Mouse (Mus musculus) midbrain, embryonic 11.5 days (tissue): ENCODE results near the gene Usp19. TPM values are rescaled to one million over a fixed set of nuclear protein-coding genes. Genes with fewer than 3 reads are reported as not detected.
A peak's percentile ranks its signal among the peaks of the same experiment; 100 is the strongest.

Experiments used
- ATAC-seq: fragments of 200-750 bp; cut with Nextera tagmentation; 2 replicates; pipeline ENCODE4 v1.8.0; 2017; ENCODE audit warnings: moderate TSS enrichment, moderate library complexity; ENCODE audit not compliant: low FRiP score
- DNase-seq: peaks from one replicate; pipeline ENCODE4 v3.0.0; 2015; ENCODE audit warnings: low spot score; ENCODE audit errors: missing footprints
- H3K27ac ChIP-seq: fragments of 300-500 bp; sonication (generic); 2 replicates; pipeline ENCODE4 v1.5.1; 2014; ENCODE audit warnings: low read depth, low read length
- H3K27me3 ChIP-seq: fragments of 300-500 bp; sonication (generic); 2 replicates; pipeline ENCODE4 v1.6.1; 2014; ENCODE audit warnings: mild to moderate bottlenecking, low read length, moderate library complexity, mixed read lengths; ENCODE audit not compliant: control insufficient read depth, insufficient read depth
- H3K36me3 ChIP-seq: fragments of 300-500 bp; sonication (generic); 2 replicates; pipeline ENCODE4 v1.6.1; 2014; ENCODE audit warnings: mild to moderate bottlenecking, low read length, moderate library complexity, mixed read lengths; ENCODE audit not compliant: control insufficient read depth, insufficient read depth
- H3K4me1 ChIP-seq: fragments of 300-500 bp; sonication (generic); 2 replicates; pipeline ENCODE4 v1.6.1; 2014; ENCODE audit warnings: low read length; ENCODE audit not compliant: control insufficient read depth, insufficient read depth
- H3K4me2 ChIP-seq: fragments of 300-500 bp; sonication (generic); 2 replicates; pipeline ENCODE4 v1.6.1; 2014; ENCODE audit warnings: mild to moderate bottlenecking, moderate library complexity
- H3K4me3 ChIP-seq: fragments of 300-500 bp; sonication (generic); 2 replicates; pipeline ENCODE4 v1.5.1; 2014; ENCODE audit warnings: low read depth, low read length
- H3K9ac ChIP-seq: fragments of 300-500 bp; sonication (generic); 2 replicates; pipeline ENCODE4 v1.6.1; 2014; ENCODE audit warnings: low read length
- H3K9me3 ChIP-seq: fragments of 300-500 bp; sonication (generic); 2 replicates; pipeline ENCODE4 v1.6.1; 2016; ENCODE audit warnings: low read length; ENCODE audit not compliant: control insufficient read depth
- WGBS: fragments of 180-500 bp; shearing (Covaris S2); extraction: QIAGEN DNeasy Blood & Tissue Kit; methylation state at CpG from one replicate; pipeline ENCODE4 v1.1.7; 2014; 5-methylcytosine and 5-hydroxymethylcytosine counted together
- polyA plus RNA-seq: library from polyadenylated mRNA; unstranded; fragments of >200 nt; fragmentation: Nextera tagmentation; extraction: Ambion mirVana; gene quantifications from 2 replicates; pipeline ENCODE4 v1.2.1, GENCODE M21; 2014

Usp19 gene
- polyA plus RNA-seq, 1 experiment from 2014 or later, result 63.0 TPM

DNA sequence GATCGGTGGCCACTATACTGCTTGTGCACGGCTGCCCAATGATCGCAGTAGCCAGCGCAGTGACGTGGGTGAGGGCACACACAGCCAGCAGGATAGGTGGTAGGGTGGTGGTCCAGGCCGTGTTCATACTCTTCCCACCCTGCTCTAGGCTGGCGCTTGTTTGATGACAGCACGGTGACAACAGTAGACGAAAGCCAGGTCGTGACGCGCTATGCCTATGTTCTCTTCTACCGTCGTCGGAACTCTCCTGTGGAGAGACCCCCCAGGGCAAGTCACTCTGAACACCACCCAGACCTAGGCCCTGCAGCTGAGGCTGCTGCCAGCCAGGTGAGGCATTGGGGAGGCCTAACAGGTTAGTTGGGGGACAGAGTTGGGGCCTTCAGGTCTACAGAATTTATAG is 9.5 kb downstream of the Usp19 start:
- no peak overlapping the region for H3K9ac ChIP-seq
- H3K4me3 ChIP-seq, result no peak overlapping the region
- H3K27me3 ChIP-seq, result no peaks in the 10 kb centered on the region
- no peaks in the 10 kb centered on the region for H3K4me1 ChIP-seq
- no peak overlapping the region for H3K4me2 ChIP-seq
- WGBS, result 95% methylated on average over 15 of the region's 15 CpGs
- H3K27ac ChIP-seq, result no peak overlapping the region
- H3K9me3 ChIP-seq, result no peaks in the 10 kb centered on the region
- DNase-seq (peak; percentile 82), ATAC-seq (no peak)
- peaks cover 61% of the 10 kb centered on the region for H3K36me3 ChIP-seq

DNA sequence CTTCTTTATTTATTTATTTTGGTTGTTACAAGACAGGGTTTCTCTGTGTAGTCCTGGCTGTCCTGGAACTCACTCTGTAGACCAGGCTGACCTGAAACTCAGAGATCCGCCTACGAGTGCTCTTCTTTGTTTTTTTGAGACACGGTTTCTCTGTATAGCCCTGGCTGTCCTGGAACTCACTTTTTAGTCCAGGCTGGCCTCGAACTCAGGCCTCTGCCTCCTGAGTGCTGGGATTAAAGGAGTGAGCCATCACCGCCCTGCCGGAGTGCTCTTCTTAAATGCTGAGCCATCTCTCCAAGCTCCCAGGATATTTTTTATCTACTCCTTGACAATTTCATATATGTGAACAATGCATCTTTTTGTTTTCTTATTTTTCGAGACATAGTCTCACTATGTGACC is 16.5 kb downstream of the Usp19 start:
- 86% methylated on average over 7 of the region's 7 CpGs for WGBS
- no peak for ATAC-seq

DNA sequence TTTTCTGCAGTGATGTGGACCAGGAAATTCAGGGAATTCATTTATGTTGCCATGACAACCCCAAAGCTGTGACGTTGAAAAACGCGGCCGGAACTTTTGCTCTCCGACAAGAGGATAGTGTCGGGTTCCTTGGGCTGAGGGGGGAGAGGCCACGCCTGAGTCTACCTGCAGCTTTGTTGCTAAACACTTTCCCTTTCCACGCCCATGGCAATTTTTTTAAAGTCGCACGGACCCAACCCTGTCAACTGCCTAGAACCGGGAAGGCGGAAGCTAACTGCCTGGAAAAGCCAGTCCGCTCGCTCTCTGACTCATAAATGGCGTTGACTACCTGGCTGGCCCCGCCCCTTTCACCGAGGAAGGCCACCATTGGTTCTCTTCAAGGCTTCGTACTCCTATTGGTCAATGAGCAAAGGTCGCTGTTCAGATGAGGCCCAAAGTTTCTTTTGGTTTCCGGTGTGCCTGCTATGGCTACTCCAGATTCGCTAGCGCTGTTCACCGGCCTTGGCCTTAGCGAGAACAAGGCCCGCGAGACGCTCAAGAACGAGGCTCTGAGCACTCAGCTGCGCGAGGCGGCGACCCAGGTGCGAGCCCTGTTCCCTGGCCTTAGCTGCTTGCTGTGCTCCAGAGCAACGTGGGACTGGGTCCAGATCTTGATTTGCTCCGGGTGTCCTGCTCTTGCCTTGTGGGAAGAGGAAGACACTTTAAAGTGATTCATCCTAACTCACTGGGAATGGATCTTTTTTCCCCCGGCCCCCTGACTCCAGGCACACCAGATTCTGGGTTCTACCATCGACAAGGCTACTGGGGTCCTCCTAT is 17.4 kb downstream of the Usp19 start, which contains the start of gene Qars:
Qars (plus strand) TSS at position 88 of the 816 bp plus-strand sequence.
- H3K9ac ChIP-seq, result peak within 1 kb of the TSS; percentile 64
- no peaks in the 10 kb centered on the region for H3K27me3 ChIP-seq
- peaks cover 8% of the 10 kb centered on the region for H3K36me3 ChIP-seq
- H3K27ac ChIP-seq, result no peak within 1 kb of the TSS
- H3K4me2 ChIP-seq, result peak within 1 kb of the TSS; percentile 82
- DNase-seq (peak; percentile 98), ATAC-seq (peak; percentile 98)
- H3K9me3 ChIP-seq, result no peaks in the 10 kb centered on the region
- H3K4me1 ChIP-seq, result peaks cover 7% of the 10 kb centered on the region
- peak within 1 kb of the TSS; percentile 54 for H3K4me3 ChIP-seq
- WGBS, result under 1% methylated on average over 37 of the region's 37 CpGs

More for the DNA sequence above, 16.5 kb downstream of the Usp19 start:
- peaks cover 7% of the 10 kb centered on the region for H3K4me1 ChIP-seq
- no peaks in the 10 kb centered on the region for H3K27me3 ChIP-seq
- H3K9me3 ChIP-seq, result no peaks in the 10 kb centered on the region
- DNase-seq, result peak; percentile 69
- H3K36me3 ChIP-seq, result peaks cover 4% of the 10 kb centered on the region
- no peak overlapping the region for H3K4me2 ChIP-seq
- no peak overlapping the region for H3K9ac ChIP-seq
- no peak overlapping the region for H3K4me3 ChIP-seq
- no peak overlapping the region for H3K27ac ChIP-seq

DNA sequence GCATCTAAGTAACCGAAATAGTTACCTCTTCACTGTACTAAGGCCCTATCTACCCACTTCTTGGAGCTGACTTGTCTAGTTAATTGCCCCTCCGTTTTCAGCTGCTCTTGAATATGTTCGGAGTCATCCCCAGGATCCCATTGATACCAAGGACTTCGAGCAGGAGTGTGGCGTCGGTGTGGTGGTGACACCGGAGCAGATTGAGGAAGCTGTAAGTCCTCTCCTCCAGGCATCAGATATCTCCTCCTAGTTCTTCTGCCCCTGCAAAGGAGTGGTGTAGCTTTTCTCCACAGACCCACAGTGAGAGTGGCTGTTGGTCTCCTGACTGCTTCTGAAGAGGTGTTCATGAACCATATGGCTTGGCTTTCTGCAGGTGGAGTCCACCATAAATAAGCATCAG is 18.4 kb downstream of the Usp19 start:
- H3K36me3 ChIP-seq, result peaks cover 8% of the 10 kb centered on the region
- H3K9me3 ChIP-seq, result no peaks in the 10 kb centered on the region
- DNase-seq (no peak), ATAC-seq (no peak)
- H3K27me3 ChIP-seq, result no peaks in the 10 kb centered on the region
- WGBS, result 87% methylated on average over 7 of the region's 7 CpGs
- peaks cover 7% of the 10 kb centered on the region for H3K4me1 ChIP-seq
- H3K9ac ChIP-seq, result peak overlapping the region; percentile 64
- H3K27ac ChIP-seq, result no peak overlapping the region
- peak overlapping the region; percentile 82 for H3K4me2 ChIP-seq
- peak overlapping the region; percentile 54 for H3K4me3 ChIP-seq

DNA sequence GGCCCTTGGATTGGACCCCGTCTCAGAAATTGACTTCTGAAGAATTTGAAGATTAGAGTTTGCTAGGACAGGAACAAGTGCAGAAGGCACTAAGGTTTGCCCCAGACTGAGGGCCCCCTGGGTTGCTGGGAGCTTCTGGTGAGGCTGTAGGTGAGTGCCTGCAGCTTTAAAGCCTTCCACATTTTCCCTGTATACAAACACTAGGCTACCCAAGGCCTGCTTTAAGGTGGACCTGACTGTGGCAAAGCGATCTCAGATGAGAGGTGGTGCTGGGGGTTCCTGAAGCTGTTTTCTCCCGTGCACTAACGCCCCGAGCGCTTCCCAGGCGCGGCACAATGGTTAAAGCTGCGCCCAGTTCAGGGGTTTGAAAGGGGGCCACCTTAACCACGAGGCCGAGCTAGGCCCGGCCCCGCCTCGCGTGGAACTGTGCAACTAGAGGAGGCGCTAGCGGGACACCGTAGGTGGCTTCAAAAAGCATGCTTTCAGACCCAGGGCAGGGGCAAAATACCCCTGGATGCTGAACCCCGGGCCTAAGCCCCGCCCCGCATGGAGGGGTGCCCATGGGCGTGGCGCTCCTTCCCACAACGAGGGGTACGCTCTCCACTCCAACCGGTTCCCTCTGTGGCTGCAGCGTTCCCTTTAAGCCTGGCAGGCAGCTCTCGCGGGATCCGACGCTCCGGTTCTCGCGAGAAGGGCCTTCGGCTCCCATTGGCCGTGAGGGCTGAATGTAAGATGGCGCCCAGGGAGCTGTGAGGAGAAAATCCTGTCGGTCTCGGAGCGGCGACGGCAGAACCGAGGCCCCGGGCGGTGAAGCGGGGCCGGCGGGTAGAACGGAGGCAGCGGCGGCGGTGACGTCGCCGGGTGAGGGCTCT is 26.2 kb downstream of the Usp19 start, which contains the start of gene Qrich1:
Qrich1 (plus strand) TSS at position 427 of the 872 bp plus-strand sequence.
- peak; percentile 95 for ATAC-seq
- Histone ChIP-seq H3K4me3 (peak within 1 kb of the TSS; percentile 93), H3K27me3 (no peaks in the 10 kb centered on the region), H3K9ac (peak within 1 kb of the TSS; percentile 97), H3K4me2 (peak within 1 kb of the TSS; percentile 53), H3K36me3 (peaks cover 15% of the 10 kb centered on the region), H3K4me1 (peaks cover 16% of the 10 kb centered on the region), H3K27ac (peak within 1 kb of the TSS; percentile 99), H3K9me3 (no peaks in the 10 kb centered on the region)
- WGBS, result 1% methylated on average over 55 of the region's 55 CpGs
- peak; percentile 99 for DNase-seq

DNA sequence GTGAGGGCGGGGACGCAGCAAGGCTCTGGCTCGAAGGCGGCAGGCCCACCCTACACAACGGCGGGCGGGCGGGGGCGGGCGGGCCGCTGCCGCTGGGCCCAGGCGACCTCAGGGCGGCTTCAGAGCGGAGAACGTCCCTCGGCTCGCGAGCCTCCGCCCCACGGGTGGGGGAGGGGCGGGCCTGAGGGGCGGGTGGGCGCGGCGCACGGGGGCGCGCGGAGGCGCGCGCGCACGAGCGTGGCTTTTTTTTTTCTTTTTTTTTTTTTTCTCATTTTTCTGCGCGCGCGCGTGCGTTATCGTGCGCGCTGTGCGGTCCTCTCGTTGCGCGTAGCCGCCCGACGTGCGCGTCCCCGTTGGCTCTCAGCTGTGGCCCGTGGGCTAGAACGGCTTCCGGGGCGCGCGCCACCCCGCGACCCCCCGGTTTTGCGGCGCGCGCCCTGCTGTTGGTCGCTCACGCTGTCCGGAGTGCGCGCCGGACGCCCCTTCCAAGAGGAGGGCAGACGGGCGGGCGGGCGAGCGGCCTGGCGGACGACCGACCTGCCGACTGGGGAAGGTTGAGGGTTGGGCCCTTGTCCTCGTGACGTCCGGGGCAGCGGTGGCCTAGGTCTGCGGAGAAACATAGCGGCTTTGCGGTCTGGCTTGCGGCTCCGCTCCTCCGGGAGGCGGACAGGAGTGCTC is 27.0 kb downstream of the Usp19 start:
- peak; percentile 99 for DNase-seq
- WGBS, result under 1% methylated on average over 61 of the region's 95 CpGs
- H3K4me1 ChIP-seq, result peaks cover 16% of the 10 kb centered on the region
- peak overlapping the region; percentile 93 for H3K4me3 ChIP-seq
- H3K9ac ChIP-seq, result peak overlapping the region; percentile 97
- H3K27me3 ChIP-seq, result no peaks in the 10 kb centered on the region
- H3K4me2 ChIP-seq, result peak overlapping the region; percentile 53
- no peaks in the 10 kb centered on the region for H3K9me3 ChIP-seq
- H3K27ac ChIP-seq, result peak overlapping the region; percentile 99
- ATAC-seq, result peak; percentile 86
- H3K36me3 ChIP-seq, result peaks cover 15% of the 10 kb centered on the region

DNA sequence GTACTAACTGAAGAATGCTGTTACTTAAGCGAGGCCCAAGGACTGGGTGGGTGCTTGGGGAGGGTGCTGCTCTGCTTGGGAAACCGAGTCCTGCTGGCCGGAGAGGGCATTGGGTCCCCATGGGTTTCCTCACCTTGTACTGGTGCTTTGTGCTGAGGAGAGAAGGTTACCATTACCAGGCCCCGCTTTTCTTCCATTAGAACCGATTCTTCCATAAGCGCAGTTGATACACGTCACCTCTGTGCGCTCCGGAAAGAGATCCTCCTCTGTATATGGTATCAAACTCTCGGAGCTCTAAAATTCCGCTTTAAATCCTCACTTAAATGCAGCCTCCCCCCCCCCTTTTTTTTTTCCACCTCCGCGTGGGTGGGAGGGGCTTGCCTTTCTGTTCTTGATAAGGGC is 27.5 kb downstream of the Usp19 start:
- no peaks in the 10 kb centered on the region for H3K9me3 ChIP-seq
- H3K27ac ChIP-seq, result peak overlapping the region; percentile 99
- peak overlapping the region; percentile 97 for H3K9ac ChIP-seq
- DNase-seq, result peak; percentile 96
- no peak for ATAC-seq
- H3K4me2 ChIP-seq, result peak overlapping the region; percentile 53
- H3K36me3 ChIP-seq, result peaks cover 11% of the 10 kb centered on the region
- 0% methylated on average over 13 of the region's 13 CpGs for WGBS
- H3K27me3 ChIP-seq, result no peaks in the 10 kb centered on the region
- H3K4me1 ChIP-seq, result peaks cover 16% of the 10 kb centered on the region
- peak overlapping the region; percentile 93 for H3K4me3 ChIP-seq

DNA sequence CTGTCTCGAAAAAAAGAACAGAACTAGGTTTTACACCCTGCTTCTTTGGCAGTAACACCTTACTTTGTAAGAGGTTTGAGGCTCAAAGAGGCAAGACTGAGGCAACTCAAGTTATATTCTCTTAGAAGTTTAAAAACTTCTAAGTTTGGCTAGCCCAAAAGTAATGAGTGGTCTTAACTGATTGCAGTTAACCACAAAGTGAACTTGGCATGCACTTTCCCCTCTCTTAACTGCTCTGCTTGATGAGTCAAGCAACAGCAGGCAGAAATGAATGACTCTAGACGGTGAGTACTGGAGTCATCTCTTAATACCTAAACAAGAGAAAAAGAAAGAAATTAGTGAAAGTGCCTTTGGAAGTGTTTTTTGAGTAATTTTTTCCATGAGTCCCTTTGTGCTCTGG is 31.2 kb downstream of the Usp19 start:
- H3K36me3 ChIP-seq, result no peaks in the 10 kb centered on the region
- 94% methylated on average over 2 of the region's 2 CpGs for WGBS
- no peaks in the 10 kb centered on the region for H3K27me3 ChIP-seq
- H3K27ac ChIP-seq, result no peak overlapping the region
- no peak overlapping the region for H3K4me2 ChIP-seq
- DNase-seq, result peak; percentile 19
- H3K4me1 ChIP-seq, result peaks cover 11% of the 10 kb centered on the region
- no peak overlapping the region for H3K9ac ChIP-seq
- no peak overlapping the region for H3K4me3 ChIP-seq
- ATAC-seq, result no peak
- H3K9me3 ChIP-seq, result no peaks in the 10 kb centered on the region
